Mouse (Mus musculus) ES-CJ7 (cell line): Measurements from ENCODE around the gene Ifitm7.

Experiments
- DNase-seq: peaks from one replicate; pipeline ENCODE4 v3.0.0; 2011; ENCODE audit warnings: low read depth, low spot score

Ifitm7 gene

GRCm38 (mm10) chr16:13981726-13982125, 5.0 kb downstream of the Ifitm7 start:
- peak; percentile 83 for DNase-seq

GRCm38 (mm10) chr16:13977026-13977425, 9.7 kb downstream of the Ifitm7 start:
- DNase-seq: peak; percentile 89

DNA sequence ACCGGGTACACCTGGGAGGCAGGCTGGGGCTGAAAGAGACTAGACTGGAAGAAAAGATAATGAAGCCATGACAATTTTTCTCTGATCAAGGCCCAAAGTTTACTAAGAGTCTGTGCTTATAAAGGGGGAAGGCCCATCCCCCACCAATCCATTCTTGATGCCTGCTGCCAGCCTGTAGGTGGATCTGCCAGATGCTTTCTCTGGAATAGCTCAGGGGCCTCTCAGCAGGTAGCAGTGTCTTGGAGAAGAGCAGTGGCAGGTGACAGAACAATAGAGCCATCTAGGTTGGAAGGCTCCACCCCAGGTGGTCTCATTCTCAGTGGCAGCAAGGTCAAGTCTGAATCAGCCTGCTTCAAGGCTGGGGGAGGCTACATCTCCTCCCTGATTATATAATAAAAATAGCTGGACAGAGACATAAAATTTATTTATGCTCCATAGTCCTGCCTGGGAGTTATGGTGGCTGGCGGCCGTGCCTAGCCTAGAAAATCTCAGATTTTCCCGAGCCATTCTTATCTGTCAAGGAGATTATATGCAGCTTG, 10.3 kb downstream of the Ifitm7 start:
- DNase-seq: peak; percentile 79

DNA sequence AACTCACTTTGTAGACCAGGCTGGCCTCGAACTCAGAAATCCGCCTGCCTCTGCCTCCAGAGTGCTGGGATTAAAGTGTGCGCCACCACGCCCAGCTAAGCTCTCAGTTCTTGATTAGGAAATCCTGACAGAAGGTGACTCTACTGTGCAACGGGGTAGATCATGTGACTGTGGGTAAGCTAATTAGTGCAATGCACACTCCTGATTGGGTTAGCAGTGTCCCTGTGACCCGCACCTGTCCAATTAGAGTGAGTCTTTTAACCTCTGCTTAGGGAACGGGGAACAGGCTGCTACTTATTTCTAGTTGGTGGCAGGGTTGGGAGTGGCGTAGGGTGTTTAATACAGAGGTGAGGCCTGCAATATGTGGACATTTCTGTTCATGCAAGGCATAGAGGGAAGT, 14.6 kb downstream of the Ifitm7 start:
- DNase-seq: peak; percentile 62

GRCm38 (mm10) chr16:13969096-13969495, 17.6 kb downstream of the Ifitm7 start:
- DNase-seq: no peak

- no peak for DNase-seq
Measured at GRCm38 (mm10) chr16:13962053-13962452, 24.6 kb downstream of the Ifitm7 start.

DNA sequence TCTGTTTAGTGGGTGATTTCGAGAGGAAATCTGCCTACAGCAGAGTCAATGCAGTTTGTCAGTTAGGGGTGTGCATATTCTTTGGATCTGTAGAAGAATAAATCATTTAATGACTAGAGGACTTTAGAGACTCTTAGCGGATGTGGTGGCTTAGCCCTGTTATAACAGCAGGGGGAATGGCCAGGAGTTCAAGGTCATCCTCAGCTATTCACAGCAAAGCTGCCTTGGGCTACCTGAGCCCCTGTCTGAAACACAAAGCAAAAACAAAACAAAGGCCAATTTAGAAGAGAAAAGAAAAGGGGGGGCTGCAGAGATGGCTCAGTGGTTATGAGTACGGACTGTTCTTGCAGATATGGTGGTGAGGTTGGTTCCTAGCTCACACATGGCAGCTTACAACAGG, 35.4 kb downstream of the Ifitm7 start:
- DNase-seq: peak; percentile 80

DNA sequence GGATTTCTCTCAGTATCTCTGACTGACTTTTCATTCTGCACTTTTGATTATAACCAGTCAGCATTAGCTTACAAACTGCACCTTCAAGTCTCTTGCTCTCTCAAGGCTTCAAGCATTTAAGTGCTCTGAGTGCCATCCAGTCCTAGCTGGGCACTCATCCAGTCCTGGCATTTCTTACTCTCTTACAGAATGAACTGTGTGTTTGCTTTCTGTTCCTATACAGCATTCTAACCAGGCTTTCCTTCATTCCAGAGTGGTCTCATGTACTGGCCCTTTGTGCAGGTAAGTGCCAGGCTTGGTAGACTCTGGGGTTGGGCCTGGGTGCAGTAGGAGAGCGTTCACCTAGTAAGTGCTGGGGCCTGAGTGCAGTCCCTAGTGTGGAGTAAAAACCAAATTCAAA, 40.4 kb downstream of the Ifitm7 start:
- DNase-seq: no peak

DNA sequence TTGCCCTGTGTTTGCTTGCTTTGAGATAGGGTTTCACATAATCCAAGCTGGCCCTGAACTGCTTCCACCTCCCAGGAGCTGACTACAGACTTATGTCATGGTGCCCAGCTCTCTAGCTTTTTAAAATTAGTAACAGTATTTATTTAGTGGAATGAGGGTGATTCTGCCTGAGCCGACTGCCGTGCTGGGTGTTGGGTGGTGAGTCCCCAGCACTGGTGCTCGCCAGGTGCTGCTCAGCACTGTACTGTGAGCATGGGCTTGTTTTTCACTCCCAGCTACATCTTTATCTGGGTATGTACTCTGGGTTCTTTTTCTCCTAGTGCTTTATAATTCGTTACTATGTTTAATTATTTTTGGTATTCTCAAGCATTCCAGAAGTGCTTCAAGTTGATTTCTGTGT, 41.5 kb downstream of the Ifitm7 start:
- no peak for DNase-seq

- DNase-seq: no peak
Measured at GRCm38 (mm10) chr16:13944752-13945151, 41.9 kb downstream of the Ifitm7 start.

- DNase-seq: no peak
Measured at GRCm38 (mm10) chr16:13944178-13944577, 42.5 kb downstream of the Ifitm7 start.

DNA sequence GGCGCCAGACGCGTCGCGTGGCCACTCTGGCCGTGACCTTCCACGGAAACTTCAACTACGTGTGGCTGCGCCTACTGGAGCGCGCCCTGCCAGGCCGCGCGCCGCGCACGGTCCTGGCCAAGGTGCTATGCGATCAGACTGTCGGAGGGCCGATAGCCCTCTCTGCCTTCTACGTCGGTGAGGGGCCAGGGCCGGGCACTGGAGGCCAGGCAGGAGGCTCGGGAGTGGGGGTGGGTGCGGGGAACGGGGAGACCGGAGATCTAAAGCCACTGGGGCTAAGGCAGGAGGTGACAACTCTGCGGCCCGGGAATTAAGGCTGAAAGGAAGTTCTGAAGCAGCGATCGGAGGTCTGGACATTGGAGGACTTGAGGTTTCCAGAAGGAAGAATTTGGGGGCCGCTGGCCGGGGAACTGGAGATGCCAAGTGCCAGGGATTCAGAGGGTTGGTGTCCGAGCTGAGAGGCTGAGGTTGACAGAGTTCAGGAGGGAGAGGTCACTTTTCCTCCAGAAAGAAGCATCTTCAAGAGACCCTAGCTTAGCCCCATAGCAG, 45.8 kb downstream of the Ifitm7 start:
- no peak for DNase-seq

DNA sequence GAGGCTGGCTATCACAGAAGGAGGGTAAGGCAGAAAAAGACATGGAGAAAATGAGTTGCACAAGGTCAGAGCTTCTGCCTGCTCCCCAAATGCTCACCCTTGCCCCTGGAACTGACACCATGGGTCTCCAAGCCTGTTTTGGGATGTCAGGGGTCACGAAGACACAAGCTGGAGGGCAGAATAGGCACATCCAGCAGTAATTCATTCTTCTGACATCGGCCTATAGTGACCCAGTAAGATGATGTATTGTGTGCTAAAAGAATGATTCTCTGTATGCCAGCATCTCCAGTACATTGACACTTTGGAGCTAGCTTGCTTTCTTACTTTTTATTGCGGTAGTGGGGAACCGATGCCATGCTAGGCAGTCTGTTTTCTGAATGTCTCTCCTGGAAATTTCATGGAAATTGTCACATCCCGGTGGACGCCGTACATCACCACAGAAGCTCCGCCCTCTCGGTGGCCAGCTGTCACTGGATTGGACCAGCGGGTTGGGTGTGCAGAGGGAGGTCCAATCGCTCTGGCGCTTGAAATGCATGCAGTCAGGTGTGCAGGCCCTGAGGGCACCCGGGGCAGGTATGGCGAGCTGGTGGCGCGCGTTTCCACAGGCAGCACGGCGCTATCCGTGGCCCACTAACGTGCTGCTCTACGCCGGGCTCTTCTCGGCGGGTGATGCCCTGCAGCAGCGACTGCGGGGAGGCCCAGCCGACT, 46.4 kb downstream of the Ifitm7 start:
- DNase-seq: peak; percentile 88
